Mouse (Mus musculus): ENCODE results near the gene Ebf3.

The Ebf3 gene

GRCm38 (mm10) chr7:137312166-137312932, 1.9 kb downstream of the Ebf3 start:
- no peak for DNase-seq (ENCODE audit: low read depth, low spot score)

- no peak for DNase-seq (ENCODE audit: low read depth, low spot score)
Measured at GRCm38 (mm10) chr7:137311341-137312110, 2.7 kb downstream of the Ebf3 start.

GRCm38 (mm10) chr7:137310876-137311275, 3.4 kb downstream of the Ebf3 start:
- no peak for DNase-seq (ENCODE audit: low read depth, low spot score)

GRCm38 (mm10) chr7:137310091-137310761, 4.0 kb downstream of the Ebf3 start:
- DNase-seq (ENCODE audit: low read depth, low spot score): no peak

- no peak for DNase-seq (ENCODE audit: low read depth, low spot score)
Measured at GRCm38 (mm10) chr7:137309071-137310066, 4.9 kb downstream of the Ebf3 start.

- DNase-seq (ENCODE audit: low read depth, low spot score): no peak
Measured at GRCm38 (mm10) chr7:137308061-137309060, 5.9 kb downstream of the Ebf3 start.

GRCm38 (mm10) chr7:137307131-137307530, 7.1 kb downstream of the Ebf3 start:
- no peak for DNase-seq (ENCODE audit: low read depth, low spot score)

- DNase-seq (ENCODE audit: low read depth, low spot score): no peak
Measured at GRCm38 (mm10) chr7:137306127-137306526, 8.1 kb downstream of the Ebf3 start.

- DNase-seq (ENCODE audit: low read depth, low spot score): peak; percentile 81
Measured at GRCm38 (mm10) chr7:137303776-137304171, 10.5 kb downstream of the Ebf3 start.

GRCm38 (mm10) chr7:137302961-137303775, 11.1 kb downstream of the Ebf3 start:
- no peak for DNase-seq (ENCODE audit: low read depth, low spot score)

GRCm38 (mm10) chr7:137302161-137302560, 12.1 kb downstream of the Ebf3 start:
- no peak for DNase-seq (ENCODE audit: low read depth, low spot score)

- DNase-seq (ENCODE audit: low read depth, low spot score): no peak
Measured at GRCm38 (mm10) chr7:137301329-137301751, 12.9 kb downstream of the Ebf3 start.

- no peak for DNase-seq (ENCODE audit: low read depth, low spot score)
Measured at GRCm38 (mm10) chr7:137300826-137301225, 13.4 kb downstream of the Ebf3 start.

- no peak for DNase-seq (ENCODE audit: low read depth, low spot score)
Measured at GRCm38 (mm10) chr7:137300169-137300568, 14.1 kb downstream of the Ebf3 start.

- DNase-seq (ENCODE audit: low read depth, low spot score): no peak
Measured at GRCm38 (mm10) chr7:137297594-137298381, 16.5 kb downstream of the Ebf3 start.

- no peak for DNase-seq (ENCODE audit: low read depth, low spot score)
Measured at GRCm38 (mm10) chr7:137297131-137297530, 17.1 kb downstream of the Ebf3 start.

GRCm38 (mm10) chr7:137295612-137296011, 18.6 kb downstream of the Ebf3 start:
- no peak for DNase-seq (ENCODE audit: low read depth, low spot score)

GRCm38 (mm10) chr7:137294446-137294845, 19.8 kb downstream of the Ebf3 start:
- DNase-seq (ENCODE audit: low read depth, low spot score): no peak
